Mouse (Mus musculus): Measurements from ENCODE around the gene Ccdc103.

Ccdc103 gene

GRCm38 (mm10) chr11:102880585-102881313 is at the start of gene Ccdc103, which contains the start of gene Eftud2:
Ccdc103 (plus strand) TSS chr11:102881204.
Eftud2 (minus strand) TSS chr11:102880985.
- in situ Hi-C loops (cut with MboI; ENCODE audit: unreplicated experiment in 2 of 2) = no loop called here

- in situ Hi-C loops (cut with MboI; ENCODE audit: unreplicated experiment in 2 of 2) = no loop called here
Observed at GRCm38 (mm10) chr11:102832700-102833297, 48.2 kb upstream of the Ccdc103 start.

- in situ Hi-C loops (cut with MboI; ENCODE audit: unreplicated experiment in 2 of 2) = no loop called here
Observed at GRCm38 (mm10) chr11:102834219-102834618, 46.8 kb upstream of the Ccdc103 start.

- in situ Hi-C loops (cut with MboI; ENCODE audit: unreplicated experiment in 2 of 2) = no loop called here
Observed at GRCm38 (mm10) chr11:102835549-102835948, 45.5 kb upstream of the Ccdc103 start, which contains the start of gene Higd1b. Higd1b (plus strand) TSS chr11:102835849.

GRCm38 (mm10) chr11:102836146-102836545 is 44.9 kb upstream of the Ccdc103 start:
- in situ Hi-C loops (cut with MboI; ENCODE audit: unreplicated experiment in 2 of 2) = no loop called here

- in situ Hi-C loops (cut with MboI; ENCODE audit: unreplicated experiment in 2 of 2) = no loop called here
Observed at GRCm38 (mm10) chr11:102837385-102837784, 43.6 kb upstream of the Ccdc103 start.

- in situ Hi-C loops (cut with MboI; ENCODE audit: unreplicated experiment in 2 of 2) = no loop called here
Observed at GRCm38 (mm10) chr11:102838126-102838525, 42.9 kb upstream of the Ccdc103 start.

- in situ Hi-C loops (cut with MboI; ENCODE audit: unreplicated experiment in 2 of 2) = no loop called here
Observed at GRCm38 (mm10) chr11:102838616-102839150, 42.3 kb upstream of the Ccdc103 start.

- in situ Hi-C loops (cut with MboI; ENCODE audit: unreplicated experiment in 2 of 2) = loop anchor here in 1 of 2 experiments (5.0 kb wide), 1 partner anchor 69 kb away; no protein-coding TSS in a partner anchor
Observed at GRCm38 (mm10) chr11:102845926-102846325, 35.1 kb upstream of the Ccdc103 start.

GRCm38 (mm10) chr11:102851883-102852282 is 29.1 kb upstream of the Ccdc103 start:
- in situ Hi-C loops (cut with MboI; ENCODE audit: unreplicated experiment in 2 of 2) = loop anchor here in 1 of 2 experiments (10.0 kb wide), 1 partner anchor 77 kb away; no protein-coding TSS in a partner anchor

- in situ Hi-C loops (cut with MboI; ENCODE audit: unreplicated experiment in 2 of 2) = loop anchor here in 1 of 2 experiments (10.0 kb wide), 1 partner anchor 79 kb away; no protein-coding TSS in a partner anchor
Observed at GRCm38 (mm10) chr11:102853760-102854159, 27.2 kb upstream of the Ccdc103 start.

GRCm38 (mm10) chr11:102855941-102856340 is 25.1 kb upstream of the Ccdc103 start:
- in situ Hi-C loops (cut with MboI; ENCODE audit: unreplicated experiment in 2 of 2) = loop anchor here in 1 of 2 experiments (10.0 kb wide), 1 partner anchor 81 kb away; no protein-coding TSS in a partner anchor

- in situ Hi-C loops (cut with MboI; ENCODE audit: unreplicated experiment in 2 of 2) = loop anchor here in 1 of 2 experiments (10.0 kb wide), 1 partner anchor 84 kb away; no protein-coding TSS in a partner anchor
Observed at GRCm38 (mm10) chr11:102858951-102859350, 22.1 kb upstream of the Ccdc103 start.

- in situ Hi-C loops (cut with MboI; ENCODE audit: unreplicated experiment in 2 of 2) = loop anchor here in 1 of 2 experiments (10.0 kb wide), 1 partner anchor 85 kb away; no protein-coding TSS in a partner anchor
Observed at GRCm38 (mm10) chr11:102859933-102860332, 21.1 kb upstream of the Ccdc103 start.

- in situ Hi-C loops (cut with MboI; ENCODE audit: unreplicated experiment in 2 of 2) = no loop called here
Observed at GRCm38 (mm10) chr11:102864272-102864671, 16.7 kb upstream of the Ccdc103 start.

GRCm38 (mm10) chr11:102874801-102875334 is 6.1 kb upstream of the Ccdc103 start:
- in situ Hi-C loops (cut with MboI; ENCODE audit: unreplicated experiment in 2 of 2) = no loop called here

- in situ Hi-C loops (cut with MboI; ENCODE audit: unreplicated experiment in 2 of 2) = no loop called here
Observed at GRCm38 (mm10) chr11:102879558-102879957, 1.4 kb upstream of the Ccdc103 start.

- in situ Hi-C loops (cut with MboI; ENCODE audit: unreplicated experiment in 2 of 2) = no loop called here
Observed at GRCm38 (mm10) chr11:102881314-102882198, 552 bp downstream of the Ccdc103 start.

GRCm38 (mm10) chr11:102884616-102885219 is 3.7 kb downstream of the Ccdc103 start, which contains the start of gene Fam187a:
Fam187a (plus strand) TSS chr11:102885169.
- in situ Hi-C loops (cut with MboI; ENCODE audit: unreplicated experiment in 2 of 2) = no loop called here

All from v-Abl transformed pro-B cells (cell line).